Mouse (Mus musculus) neural tube, embryonic 14.5 days (tissue): ENCODE results near the gene Pdcd6. TPM values are rescaled to one million over a fixed set of nuclear protein-coding genes. Genes with fewer than 3 reads are reported as not detected.

Experiments
- ATAC-seq: fragments of 200-750 bp; cut with Nextera tagmentation; 2 replicates; pipeline ENCODE4 v1.8.0; 2017; ENCODE audit warnings: low read depth, mild to moderate bottlenecking, moderate TSS enrichment, moderate library complexity
- H3K27ac ChIP-seq: fragments of 300-500 bp; sonication (generic); 2 replicates; pipeline ENCODE4 v1.5.1; 2014; ENCODE audit warnings: low read depth, mild to moderate bottlenecking, control low read depth, low read length, moderate library complexity, mixed read lengths
- H3K27me3 ChIP-seq: fragments of 300-500 bp; sonication (generic); 2 replicates; pipeline ENCODE4 v1.6.1; 2014; ENCODE audit warnings: low read length; ENCODE audit not compliant: control insufficient read depth, insufficient read depth
- H3K36me3 ChIP-seq: fragments of 300-500 bp; sonication (generic); 2 replicates; pipeline ENCODE4 v1.6.1; 2014; ENCODE audit warnings: low read length, mixed read lengths; ENCODE audit not compliant: control insufficient read depth, insufficient read depth
- H3K4me1 ChIP-seq: fragments of 300-500 bp; sonication (generic); 2 replicates; pipeline ENCODE4 v1.6.1; 2014; ENCODE audit warnings: low read length; ENCODE audit not compliant: control insufficient read depth, insufficient read depth
- H3K4me2 ChIP-seq: fragments of 300-500 bp; sonication (generic); 2 replicates; pipeline ENCODE4 v1.6.1; 2014; ENCODE audit warnings: mild to moderate bottlenecking, low read depth, low read length, control low read depth
- H3K4me3 ChIP-seq: fragments of 300-500 bp; sonication (generic); 2 replicates; pipeline ENCODE4 v1.5.1; 2014; ENCODE audit warnings: low read depth, low read length, control low read depth, mixed read lengths
- H3K9ac ChIP-seq: fragments of 300-500 bp; sonication (generic); replicated peaks from 2 replicates; pipeline ENCODE4 v1.6.1; 2014; ENCODE audit warnings: low read depth, mild to moderate bottlenecking, control low read depth, low read length, mixed read lengths
- H3K9me3 ChIP-seq: fragments of 300-500 bp; sonication (generic); 2 replicates; pipeline ENCODE4 v1.6.1; 2016; ENCODE audit warnings: low read length; ENCODE audit not compliant: control insufficient read depth
- WGBS: fragments of 180-500 bp; shearing (Covaris S2); extraction: QIAGEN DNeasy Blood & Tissue Kit; methylation state at CpG from one replicate; pipeline ENCODE4 v1.1.7; 2014; 5-methylcytosine and 5-hydroxymethylcytosine counted together
- polyA plus RNA-seq: library from polyadenylated mRNA; unstranded; fragments of >200 nt; fragmentation: Nextera tagmentation; extraction: Ambion mirVana; gene quantifications from 2 replicates; pipeline ENCODE4 v1.2.1, GENCODE M21; 2014

The Pdcd6 gene
- polyA plus RNA-seq, 1 experiment from 2014 or later = 122 TPM

DNA sequence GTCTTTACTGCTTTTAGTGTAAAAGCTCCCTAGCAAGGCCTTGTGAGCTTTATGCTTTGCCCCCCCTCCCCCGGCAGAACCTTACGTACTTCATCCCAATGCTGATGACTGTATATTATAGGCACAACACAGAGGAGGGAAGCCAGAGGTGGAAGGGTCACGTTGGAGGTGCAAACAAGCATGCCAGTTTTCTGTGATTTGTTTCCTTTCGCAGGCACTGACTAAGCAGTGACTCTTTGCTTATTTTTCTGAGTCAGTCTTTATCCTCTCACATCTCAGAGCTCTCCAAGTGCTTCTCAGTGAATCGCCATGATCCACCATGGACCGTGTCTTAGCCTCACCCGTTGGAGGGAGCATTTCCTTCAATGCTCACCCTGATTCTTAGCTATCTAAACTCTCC lies 21.0 kb downstream of the Pdcd6 start:
- 81% methylated on average over 7 of the region's 7 CpGs for WGBS
- H3K4me1 ChIP-seq = peaks cover 3% of the 10 kb centered on the region; the same call in 1 of the 2 replicates
- no peaks in the 10 kb centered on the region for H3K27me3 ChIP-seq
- no peak overlapping the region for H3K4me2 ChIP-seq
- H3K27ac ChIP-seq = no peak overlapping the region
- H3K36me3 ChIP-seq = no peaks in the 10 kb centered on the region
- no peak overlapping the region for H3K4me3 ChIP-seq
- no peaks in the 10 kb centered on the region for H3K9me3 ChIP-seq
- no peak overlapping the region for H3K9ac ChIP-seq
- ATAC-seq = no peak

DNA sequence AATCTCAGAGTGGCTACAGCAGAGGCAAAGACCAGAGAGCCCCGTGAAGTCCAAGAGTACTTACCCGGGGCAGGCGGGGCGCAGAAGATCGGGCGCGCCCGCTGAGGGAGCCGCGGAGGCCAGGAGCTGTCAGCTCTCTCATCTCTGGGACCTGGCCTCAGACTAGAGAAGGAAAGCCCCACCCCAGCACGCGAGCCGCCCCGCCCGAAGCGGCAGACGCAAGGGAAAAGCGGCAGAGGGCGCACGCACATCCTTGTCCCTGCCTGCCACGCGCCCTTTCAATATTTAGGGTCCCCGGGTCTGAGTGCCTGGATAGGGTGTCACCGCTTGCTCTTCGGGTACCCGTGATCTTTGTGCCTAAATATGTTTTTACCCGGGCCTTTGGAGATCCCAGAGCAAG lies 25.2 kb downstream of the Pdcd6 start, which contains the start of gene Ahrr:
TSS of gene Ahrr (minus strand) at position 165 of the 400 bp plus-strand sequence.
- Histone ChIP-seq H3K27me3 (no peaks in the 10 kb centered on the region), H3K27ac (no peak within 1 kb of the TSS), H3K4me1 (peaks cover 3% of the 10 kb centered on the region; the same call in 1 of the 2 replicates), H3K9me3 (no peaks in the 10 kb centered on the region), H3K4me2 (peak within 1 kb of the TSS; percentile 40), H3K4me3 (peak within 1 kb of the TSS; percentile 16), H3K9ac (no peak within 1 kb of the TSS), H3K36me3 (no peaks in the 10 kb centered on the region)
- WGBS = 2% methylated on average over 27 of the region's 27 CpGs
- ATAC-seq = peak; percentile 11; the same call in 1 of the 2 replicates

DNA sequence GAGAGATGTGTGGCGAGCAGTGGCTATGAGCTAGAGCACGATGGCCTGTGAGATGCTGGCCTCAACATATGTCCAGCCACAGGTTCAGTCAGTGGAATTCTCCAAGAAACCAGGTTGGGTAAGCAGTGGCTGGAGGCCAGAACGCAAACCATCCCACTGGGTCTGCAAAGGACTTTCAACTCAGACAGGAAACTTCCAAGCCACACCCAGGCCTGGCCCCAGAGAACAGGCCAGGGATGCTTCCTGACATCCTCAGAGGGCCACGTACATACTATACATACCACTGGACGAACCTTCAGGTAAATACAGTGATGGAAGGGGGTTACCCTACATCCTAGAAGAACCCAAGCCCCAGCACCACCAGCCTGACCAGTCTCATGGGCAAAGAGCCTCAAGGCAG lies 27.7 kb downstream of the Pdcd6 start:
- Histone ChIP-seq H3K36me3 (no peaks in the 10 kb centered on the region), H3K4me3 (no peak overlapping the region), H3K9ac (no peak overlapping the region), H3K27me3 (no peaks in the 10 kb centered on the region), H3K4me2 (no peak overlapping the region), H3K27ac (no peak overlapping the region), H3K4me1 (peaks cover 3% of the 10 kb centered on the region; the same call in 1 of the 2 replicates), H3K9me3 (no peaks in the 10 kb centered on the region)
- ATAC-seq = no peak
- 90% methylated on average over 5 of the region's 5 CpGs for WGBS

DNA sequence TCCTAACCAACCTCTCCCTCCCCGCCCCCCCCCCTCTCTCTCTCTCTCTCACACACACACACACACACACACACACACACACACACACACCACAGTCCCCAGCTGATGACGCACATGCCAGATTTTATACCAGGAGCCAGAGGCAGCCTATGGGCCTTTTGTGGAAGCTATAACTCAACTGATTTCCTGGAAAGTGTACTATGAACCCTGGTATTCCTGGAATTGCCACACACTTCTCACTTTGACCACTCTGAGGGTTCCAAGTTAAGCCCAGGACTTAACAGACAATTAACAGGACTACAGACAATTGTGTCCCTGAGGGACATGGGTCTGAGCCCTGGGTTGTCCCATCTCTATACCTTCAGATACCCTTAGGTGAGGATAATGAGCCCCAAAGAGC lies 35.1 kb downstream of the Pdcd6 start:
- no peaks in the 10 kb centered on the region for H3K36me3 ChIP-seq
- no peaks in the 10 kb centered on the region for H3K4me1 ChIP-seq
- H3K9me3 ChIP-seq = no peaks in the 10 kb centered on the region
- H3K4me2 ChIP-seq = no peak overlapping the region
- WGBS = 62% methylated on average over 1 of the region's 2 CpGs
- no peak overlapping the region for H3K4me3 ChIP-seq
- no peak overlapping the region for H3K9ac ChIP-seq
- no peaks in the 10 kb centered on the region for H3K27me3 ChIP-seq
- no peak for ATAC-seq
- H3K27ac ChIP-seq = no peak overlapping the region

DNA sequence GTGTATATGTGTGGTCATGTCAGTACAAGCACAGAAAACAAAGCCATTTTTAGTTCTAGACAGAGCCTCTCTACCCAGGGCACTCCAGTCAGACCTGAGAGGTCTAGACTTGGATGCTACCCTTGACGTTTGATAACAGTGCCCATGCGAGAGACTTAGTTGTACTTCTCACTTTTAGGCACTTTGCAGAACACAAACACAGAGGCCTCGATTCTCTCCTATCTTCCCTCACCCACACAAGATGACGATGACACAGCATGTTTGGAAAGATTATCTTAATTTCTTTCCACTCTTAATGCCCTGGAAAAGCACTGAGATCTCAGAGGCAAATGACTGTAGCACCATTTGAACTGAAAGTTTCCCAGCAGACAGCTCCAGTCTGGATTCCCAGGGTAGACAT lies 41.7 kb downstream of the Pdcd6 start:
- WGBS = 79% methylated on average over 4 of the region's 4 CpGs
- Histone ChIP-seq H3K27me3 (no peaks in the 10 kb centered on the region), H3K9me3 (no peaks in the 10 kb centered on the region), H3K9ac (no peak overlapping the region), H3K4me3 (no peak overlapping the region), H3K4me1 (no peaks in the 10 kb centered on the region), H3K36me3 (no peaks in the 10 kb centered on the region), H3K27ac (no peak overlapping the region), H3K4me2 (no peak overlapping the region)
- no peak for ATAC-seq

DNA sequence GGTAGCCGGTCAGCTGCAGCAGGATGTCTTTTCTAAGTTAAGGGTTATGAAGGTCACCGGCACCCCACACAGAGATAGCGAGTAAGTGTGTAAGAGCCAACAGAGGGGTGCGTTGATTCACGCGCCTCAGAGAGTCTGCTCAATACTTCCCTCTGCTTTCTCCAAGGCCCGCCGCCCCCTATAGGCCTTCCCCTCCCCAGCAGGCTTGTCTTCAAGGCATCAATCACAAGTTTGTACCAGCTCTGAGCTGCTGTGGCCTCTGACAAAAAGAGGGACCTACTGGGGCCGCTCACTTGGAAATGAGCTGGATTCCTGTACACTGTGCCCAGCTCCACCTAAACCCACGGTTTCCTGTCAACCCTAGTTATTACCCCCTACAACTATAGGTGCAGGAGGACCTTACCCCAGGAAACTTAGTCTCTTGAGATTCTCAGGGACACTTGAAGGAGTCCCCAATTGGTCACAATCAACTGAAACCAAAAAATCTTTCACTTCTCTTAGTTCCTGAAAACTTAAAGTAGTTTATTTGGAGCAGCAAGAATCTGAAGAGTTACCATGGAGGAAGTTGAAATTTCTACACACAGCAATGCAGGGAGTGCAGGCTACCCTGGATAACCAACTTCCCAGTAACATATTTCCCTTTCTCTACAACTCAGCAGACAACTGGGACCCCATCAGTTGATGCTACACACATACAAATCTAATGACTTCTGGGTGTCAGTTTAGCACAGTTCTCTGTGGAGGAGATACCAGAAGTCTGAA lies 57.0 kb downstream of the Pdcd6 start:
- no peak overlapping the region for H3K27ac ChIP-seq
- peak overlapping the region; percentile 67 for H3K4me2 ChIP-seq
- peaks cover 5% of the 10 kb centered on the region; the same call in 1 of the 2 replicates for H3K4me1 ChIP-seq
- H3K36me3 ChIP-seq = no peaks in the 10 kb centered on the region
- H3K27me3 ChIP-seq = no peaks in the 10 kb centered on the region
- peak overlapping the region; percentile 44 for H3K9ac ChIP-seq
- H3K4me3 ChIP-seq = peak overlapping the region; percentile 38
- WGBS = 2% methylated on average over 10 of the region's 10 CpGs
- H3K9me3 ChIP-seq = no peaks in the 10 kb centered on the region
- ATAC-seq = peak; percentile 91

DNA sequence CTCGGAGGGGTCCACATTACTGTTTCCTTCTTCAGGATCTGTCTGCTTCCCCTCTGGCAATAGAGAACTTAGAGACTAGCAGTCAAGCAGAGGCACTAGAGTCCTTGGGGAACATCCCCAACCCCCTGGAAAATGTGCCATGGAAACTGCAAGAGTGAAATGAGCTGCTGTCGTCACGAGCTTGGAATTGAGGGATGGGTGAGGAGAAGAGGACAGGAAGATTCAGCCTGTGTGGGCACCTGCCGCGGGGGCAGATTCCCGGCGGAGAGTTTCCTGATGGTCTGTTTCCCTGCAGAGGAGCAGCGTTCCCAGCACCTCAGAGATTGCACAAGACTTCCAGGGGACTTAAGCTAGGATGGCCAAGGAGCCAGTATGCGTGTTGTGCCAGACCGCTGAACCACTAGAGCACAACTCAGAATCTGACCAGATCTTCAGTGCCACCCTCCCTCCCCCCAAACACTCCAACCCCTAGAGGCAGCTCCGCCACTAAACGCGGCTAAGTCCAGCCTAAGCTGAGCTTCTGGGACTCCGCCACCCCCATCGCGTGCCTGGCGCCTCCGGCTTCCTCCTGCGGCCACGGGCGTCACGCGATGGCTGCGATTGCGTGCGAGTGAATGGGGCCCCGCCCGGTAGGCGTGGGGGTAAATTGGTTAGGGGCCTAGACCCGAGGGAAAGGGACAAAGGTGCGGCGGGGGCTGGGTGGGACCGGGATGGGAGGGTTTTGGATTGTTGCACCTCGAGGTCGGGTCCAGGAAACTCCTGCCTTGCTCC lies 57.7 kb downstream of the Pdcd6 start:
- 4% methylated on average over 35 of the region's 35 CpGs for WGBS
- H3K27ac ChIP-seq = no peak overlapping the region
- ATAC-seq = peak; percentile 91

More for the DNA sequence above, 57.7 kb downstream of the Pdcd6 start:
- Histone ChIP-seq H3K27me3 (no peaks in the 10 kb centered on the region), H3K4me1 (peaks cover 5% of the 10 kb centered on the region; the same call in 1 of the 2 replicates), H3K4me2 (peak overlapping the region; percentile 67), H3K9ac (peak overlapping the region; percentile 44), H3K36me3 (no peaks in the 10 kb centered on the region), H3K9me3 (no peaks in the 10 kb centered on the region), H3K4me3 (peak overlapping the region; percentile 38)
